Mouse (Mus musculus): ENCODE data around the gene Frem1. TPM values are rescaled to one million over a fixed set of nuclear protein-coding genes. Genes with fewer than 3 reads are reported as not detected.

The Frem1 gene
- polyA plus RNA-seq, 1 experiment: 6.1 TPM

GRCm38 (mm10) chr4:82867731-82868445 lies 184.3 kb downstream of the Frem1 start:
- DNase-seq (ENCODE audit: low read depth): no peak
- TF ChIP-seq CTCF (IDR thresholded peaks at IDR 0.05; ENCODE audit: borderline replicate concordance, extremely low read depth, insufficient read depth, insufficient read length) (no peak), POLR2A (IDR thresholded peaks at IDR 0.05; ENCODE audit: borderline replicate concordance, extremely low read depth, insufficient read depth, insufficient read length, poor library complexity, severe bottlenecking) (no peak)

GRCm38 (mm10) chr4:82867111-82867510 lies 185.0 kb downstream of the Frem1 start:
- DNase-seq (ENCODE audit: low read depth): no peak
- TF ChIP-seq CTCF (IDR thresholded peaks at IDR 0.05; ENCODE audit: borderline replicate concordance, extremely low read depth, insufficient read depth, insufficient read length) (no peak), POLR2A (IDR thresholded peaks at IDR 0.05; ENCODE audit: borderline replicate concordance, extremely low read depth, insufficient read depth, insufficient read length, poor library complexity, severe bottlenecking) (no peak)

- DNase-seq (ENCODE audit: low read depth): no peak
- TF ChIP-seq POLR2A (IDR thresholded peaks at IDR 0.05; ENCODE audit: borderline replicate concordance, extremely low read depth, insufficient read depth, insufficient read length, poor library complexity, severe bottlenecking) (no peak), CTCF (IDR thresholded peaks at IDR 0.05; ENCODE audit: borderline replicate concordance, extremely low read depth, insufficient read depth, insufficient read length) (no peak)
These were observed 187.0 kb downstream of the Frem1 start for GRCm38 (mm10) chr4:82864974-82865699.

- peak; percentile 81 for DNase-seq (ENCODE audit: low read depth)
- TF ChIP-seq CTCF (IDR thresholded peaks at IDR 0.05; ENCODE audit: borderline replicate concordance, extremely low read depth, insufficient read depth, insufficient read length): no peak
- TF ChIP-seq POLR2A (IDR thresholded peaks at IDR 0.05; ENCODE audit: borderline replicate concordance, extremely low read depth, insufficient read depth, insufficient read length, poor library complexity, severe bottlenecking): no peak
These were observed 188.8 kb downstream of the Frem1 start for GRCm38 (mm10) chr4:82863316-82863715.

- no peak for DNase-seq (ENCODE audit: low read depth)
- TF ChIP-seq CTCF (IDR thresholded peaks at IDR 0.05; ENCODE audit: borderline replicate concordance, extremely low read depth, insufficient read depth, insufficient read length) (no peak), POLR2A (IDR thresholded peaks at IDR 0.05; ENCODE audit: borderline replicate concordance, extremely low read depth, insufficient read depth, insufficient read length, poor library complexity, severe bottlenecking) (no peak)
These were observed 190.7 kb downstream of the Frem1 start for GRCm38 (mm10) chr4:82861451-82861850.

GRCm38 (mm10) chr4:82860566-82860965 lies 191.6 kb downstream of the Frem1 start:
- TF ChIP-seq POLR2A (IDR thresholded peaks at IDR 0.05; ENCODE audit: borderline replicate concordance, extremely low read depth, insufficient read depth, insufficient read length, poor library complexity, severe bottlenecking) (no peak), CTCF (IDR thresholded peaks at IDR 0.05; ENCODE audit: borderline replicate concordance, extremely low read depth, insufficient read depth, insufficient read length) (no peak)
- peak; percentile 73 for DNase-seq (ENCODE audit: low read depth)

- TF ChIP-seq POLR2A (IDR thresholded peaks at IDR 0.05; ENCODE audit: borderline replicate concordance, extremely low read depth, insufficient read depth, insufficient read length, poor library complexity, severe bottlenecking) (peak; percentile 77), CTCF (IDR thresholded peaks at IDR 0.05; ENCODE audit: borderline replicate concordance, extremely low read depth, insufficient read depth, insufficient read length) (no peak)
- DNase-seq (ENCODE audit: low read depth): peak; percentile 83
These were observed 192.7 kb downstream of the Frem1 start, which contains the start of gene Zdhhc21 for GRCm38 (mm10) chr4:82859131-82860125. TSS of gene Zdhhc21 (minus strand) at chr4:82859958.

- DNase-seq (ENCODE audit: low read depth): peak; percentile 38
- no peak for TF ChIP-seq POLR2A (IDR thresholded peaks at IDR 0.05; ENCODE audit: borderline replicate concordance, extremely low read depth, insufficient read depth, insufficient read length, poor library complexity, severe bottlenecking)
- no peak for TF ChIP-seq CTCF (IDR thresholded peaks at IDR 0.05; ENCODE audit: borderline replicate concordance, extremely low read depth, insufficient read depth, insufficient read length)
These were observed 193.6 kb downstream of the Frem1 start for GRCm38 (mm10) chr4:82858431-82859010.

- no peak for TF ChIP-seq CTCF (IDR thresholded peaks at IDR 0.05; ENCODE audit: borderline replicate concordance, extremely low read depth, insufficient read depth, insufficient read length)
- no peak for TF ChIP-seq POLR2A (IDR thresholded peaks at IDR 0.05; ENCODE audit: borderline replicate concordance, extremely low read depth, insufficient read depth, insufficient read length, poor library complexity, severe bottlenecking)
- DNase-seq (ENCODE audit: low read depth): no peak
These were observed 195.2 kb downstream of the Frem1 start for GRCm38 (mm10) chr4:82856986-82857385.

- DNase-seq (ENCODE audit: low read depth): no peak
- TF ChIP-seq CTCF (IDR thresholded peaks at IDR 0.05; ENCODE audit: borderline replicate concordance, extremely low read depth, insufficient read depth, insufficient read length) (no peak), POLR2A (IDR thresholded peaks at IDR 0.05; ENCODE audit: borderline replicate concordance, extremely low read depth, insufficient read depth, insufficient read length, poor library complexity, severe bottlenecking) (no peak)
These were observed 198.3 kb downstream of the Frem1 start for GRCm38 (mm10) chr4:82853809-82854208.

All from brain, embryonic 14.5 days (tissue).